Mouse (Mus musculus) heart, adult 2 months (tissue): ENCODE measurements around the gene Tfeb.

ENCODE experiments used
- CTCF ChIP-seq: fragments of 200-600 bp; IDR thresholded peaks from 2 replicates; pipeline ENCODE4 v1.8.1; 2022; ENCODE audit warnings: antibody characterized with exemption, mild to moderate bottlenecking, moderate library complexity
- POLR2A ChIP-seq: fragments of 200-500 bp; IDR thresholded peaks from 2 replicates; pipeline ENCODE4 v1.6.1; 2011; ENCODE audit warnings: mild to moderate bottlenecking, low read depth, low read length, control low read depth; ENCODE audit not compliant: insufficient read depth

GRCm38 (mm10) chr17:47773604-47774003 lies 36.8 kb downstream of the Tfeb start:
- TF ChIP-seq CTCF = no peak
- no peak for TF ChIP-seq POLR2A
